Mouse (Mus musculus): Measurements from ENCODE around the gene Fign.

The Fign gene

GRCm38 (mm10) chr2:64059477-64059876, 38.4 kb downstream of the Fign start:
- no peak for DNase-seq (ENCODE audit: low spot score in 2 of 2)

- DNase-seq (ENCODE audit: low spot score in 2 of 2): no peak
Measured at GRCm38 (mm10) chr2:64048142-64048541, 49.7 kb downstream of the Fign start.

GRCm38 (mm10) chr2:64043099-64043498, 54.7 kb downstream of the Fign start:
- DNase-seq (ENCODE audit: low spot score in 2 of 2): no peak

- no peak for DNase-seq (ENCODE audit: low spot score in 2 of 2)
Measured at GRCm38 (mm10) chr2:64035393-64035792, 62.4 kb downstream of the Fign start.

- no peak for DNase-seq (ENCODE audit: low spot score in 2 of 2)
Measured at GRCm38 (mm10) chr2:64033871-64034270, 64.0 kb downstream of the Fign start.

- DNase-seq (ENCODE audit: low spot score in 2 of 2): no peak
Measured at GRCm38 (mm10) chr2:64025961-64026360, 71.9 kb downstream of the Fign start.

GRCm38 (mm10) chr2:63994304-63995023, 103.4 kb downstream of the Fign start:
- no peak for DNase-seq (ENCODE audit: low spot score in 2 of 2)

- DNase-seq (ENCODE audit: low spot score in 2 of 2): no peak
Measured at GRCm38 (mm10) chr2:63985426-63985825, 112.4 kb downstream of the Fign start.

- no peak for DNase-seq (ENCODE audit: low spot score in 2 of 2)
Measured at GRCm38 (mm10) chr2:63982351-63982751, 115.5 kb downstream of the Fign start.

- no peak for DNase-seq (ENCODE audit: low spot score in 2 of 2)
Measured at GRCm38 (mm10) chr2:63981449-63981848, 116.4 kb downstream of the Fign start.

- DNase-seq (ENCODE audit: low spot score in 2 of 2): no peak
Measured at GRCm38 (mm10) chr2:63969633-63970032, 128.2 kb downstream of the Fign start.

- no peak for DNase-seq (ENCODE audit: low spot score in 2 of 2)
Measured at GRCm38 (mm10) chr2:63931041-63931440, 166.8 kb downstream of the Fign start.

- DNase-seq (ENCODE audit: low spot score in 2 of 2): no peak
Measured at GRCm38 (mm10) chr2:63926481-63927097, 171.2 kb downstream of the Fign start.

- DNase-seq (ENCODE audit: low spot score in 2 of 2): no peak
Measured at GRCm38 (mm10) chr2:63925721-63926235, 172.1 kb downstream of the Fign start.
